Mouse (Mus musculus): ENCODE measurements around the gene Kctd19.
A peak's percentile ranks its signal among the peaks of the same experiment; 100 is the strongest.

Gene Kctd19

DNA sequence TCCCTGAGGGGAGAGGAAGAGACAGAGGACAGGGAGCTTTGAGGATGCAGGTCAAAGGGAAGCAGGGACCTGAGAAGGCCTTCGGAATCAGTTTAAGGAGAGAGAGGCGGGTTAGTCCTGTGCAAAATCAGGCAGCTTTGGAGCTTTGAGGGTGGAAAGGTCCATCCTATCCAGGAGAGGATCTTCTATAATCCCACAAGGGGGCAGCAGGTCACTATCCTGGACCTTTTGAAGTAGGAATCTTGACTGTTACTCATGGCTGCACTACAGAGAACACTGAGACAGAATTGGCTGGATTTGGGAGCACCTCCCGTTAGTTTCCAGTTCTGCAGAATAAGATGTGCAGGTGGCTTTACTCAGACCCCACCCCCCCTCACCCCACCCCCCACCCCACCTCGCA lies 53.7 kb downstream of the Kctd19 start:
- DNase-seq (ENCODE audit: low read depth in 2 of 2, low spot score in 2 of 2): no peak

DNA sequence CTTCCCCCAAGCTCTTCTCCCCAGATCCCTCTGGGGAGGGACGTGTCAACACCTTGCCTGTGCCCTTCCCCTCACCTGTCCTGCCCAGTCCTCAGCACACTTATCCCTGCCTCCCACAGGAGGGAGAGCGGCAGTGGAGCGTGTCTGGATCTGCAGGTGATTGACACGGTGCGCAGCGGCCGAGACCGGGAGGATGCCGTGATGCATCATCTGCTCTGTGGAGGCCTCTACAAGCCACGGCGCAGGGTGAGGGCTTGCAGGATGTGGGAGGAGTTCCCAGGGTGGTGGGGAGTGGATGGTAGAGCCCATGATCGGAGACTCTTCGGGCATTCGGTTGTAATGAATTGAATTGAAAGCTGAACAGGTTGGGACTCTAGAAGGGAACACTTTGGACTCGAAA lies 54.1 kb downstream of the Kctd19 start:
- no peak for DNase-seq (ENCODE audit: low read depth in 2 of 2, low spot score in 2 of 2)

DNA sequence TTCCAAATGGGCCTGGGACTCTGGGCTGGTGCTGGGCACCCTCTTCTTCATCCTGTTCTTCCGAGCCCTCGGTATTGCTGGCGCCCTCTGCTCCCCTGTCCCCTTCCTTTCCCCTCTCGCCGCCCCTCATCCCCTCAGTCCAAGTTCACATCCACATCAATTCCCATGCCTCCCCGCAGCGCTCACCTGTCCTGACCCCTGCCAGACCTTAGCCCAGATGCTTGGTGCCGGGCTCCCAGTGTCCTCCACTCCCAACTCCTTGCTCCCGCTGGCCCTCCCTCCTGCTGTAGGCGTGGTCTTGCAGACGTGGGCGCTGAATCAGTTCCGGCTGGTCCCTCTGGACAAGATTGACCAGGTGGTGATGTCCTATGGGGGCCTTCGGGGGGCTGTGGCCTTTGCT lies 56.6 kb downstream of the Kctd19 start:
- no peak for DNase-seq (ENCODE audit: low read depth in 2 of 2, low spot score in 2 of 2)

DNA sequence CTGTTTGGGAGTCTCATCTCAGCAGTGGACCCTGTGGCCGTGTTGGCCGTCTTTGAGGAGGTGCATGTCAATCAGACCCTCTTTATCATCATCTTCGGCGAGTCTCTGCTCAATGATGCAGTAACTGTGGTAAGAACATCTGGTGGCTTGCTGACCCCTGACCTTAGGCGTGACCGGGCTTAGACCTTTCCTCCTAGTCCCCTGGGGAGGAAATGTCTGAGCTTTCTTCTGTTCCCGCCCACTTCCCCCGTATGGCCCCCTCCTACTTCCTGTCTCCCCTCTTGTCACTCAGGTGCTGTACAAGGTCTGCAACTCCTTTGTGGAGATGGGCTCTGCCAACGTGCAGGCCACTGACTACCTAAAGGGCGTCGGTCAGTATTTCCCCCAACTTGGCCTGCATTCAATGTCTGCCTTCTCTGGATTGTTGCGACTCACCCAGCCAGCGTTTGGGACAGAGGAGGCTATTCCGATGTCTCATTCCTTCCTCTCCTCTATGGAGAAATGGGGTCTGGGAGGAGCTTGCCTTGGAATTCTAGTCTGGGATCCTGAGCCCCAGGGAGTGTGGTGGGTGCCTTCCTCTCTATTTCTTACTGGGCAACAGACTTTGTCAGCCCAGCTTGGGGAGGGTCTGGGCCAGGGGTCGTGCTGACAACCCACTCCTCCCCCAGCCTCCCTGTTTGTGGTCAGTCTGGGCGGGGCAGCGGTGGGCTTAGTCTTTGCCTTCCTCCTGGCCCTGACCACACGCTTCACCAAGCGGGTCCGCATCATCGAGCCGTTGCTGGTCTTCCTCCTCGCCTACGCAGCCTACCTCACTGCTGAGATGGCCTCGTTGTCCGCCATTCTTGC lies 57.9 kb downstream of the Kctd19 start:
- no peak for DNase-seq (ENCODE audit: low read depth in 2 of 2, low spot score in 2 of 2)

DNA sequence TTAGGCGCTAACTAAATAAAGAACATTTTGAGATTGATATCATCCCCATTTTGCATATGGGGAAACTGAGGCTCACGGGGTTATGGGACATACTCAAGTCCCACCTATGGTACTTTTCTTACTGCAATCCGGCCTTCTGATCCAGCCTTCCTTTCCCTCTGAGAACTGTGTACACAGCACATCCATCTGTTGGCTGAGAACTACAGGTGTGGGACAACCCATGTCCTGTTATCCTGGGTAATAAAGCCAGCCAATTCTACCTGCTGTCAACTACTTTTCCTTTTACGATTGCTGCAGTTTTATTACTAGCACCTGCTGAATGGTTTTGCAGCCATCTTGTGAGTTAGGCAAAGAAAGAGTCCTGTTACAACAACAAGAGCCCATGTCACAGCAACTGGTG lies 58.8 kb downstream of the Kctd19 start:
- no peak for DNase-seq (ENCODE audit: low read depth in 2 of 2, low spot score in 2 of 2)

DNA sequence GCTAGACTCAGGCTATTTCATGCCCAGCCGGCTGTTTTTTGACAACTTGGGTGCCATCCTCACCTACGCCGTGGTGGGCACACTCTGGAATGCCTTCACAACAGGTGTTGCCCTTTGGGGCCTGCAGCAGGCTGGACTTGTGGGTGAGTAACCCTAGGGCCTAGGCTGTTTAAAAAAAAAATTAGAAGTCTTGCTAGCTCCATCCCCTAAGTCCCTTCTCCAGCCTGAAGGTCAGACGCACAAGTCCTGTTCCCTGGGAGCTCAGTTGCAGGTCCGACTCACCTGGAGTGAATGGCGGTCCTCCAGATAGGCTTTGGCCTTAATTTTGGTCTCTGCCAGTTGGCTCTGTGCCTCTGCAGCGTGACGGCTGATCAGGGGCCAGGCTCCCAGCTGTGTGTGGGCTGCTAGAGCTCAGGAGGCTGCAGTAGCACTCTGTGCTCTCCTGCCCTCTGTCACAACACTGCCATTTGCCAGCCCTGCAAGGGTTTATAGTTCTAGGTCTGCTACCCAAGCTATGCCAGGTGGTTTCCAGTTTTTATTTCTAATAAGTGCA lies 59.6 kb downstream of the Kctd19 start:
- no peak for DNase-seq (ENCODE audit: low read depth in 2 of 2, low spot score in 2 of 2)

DNA sequence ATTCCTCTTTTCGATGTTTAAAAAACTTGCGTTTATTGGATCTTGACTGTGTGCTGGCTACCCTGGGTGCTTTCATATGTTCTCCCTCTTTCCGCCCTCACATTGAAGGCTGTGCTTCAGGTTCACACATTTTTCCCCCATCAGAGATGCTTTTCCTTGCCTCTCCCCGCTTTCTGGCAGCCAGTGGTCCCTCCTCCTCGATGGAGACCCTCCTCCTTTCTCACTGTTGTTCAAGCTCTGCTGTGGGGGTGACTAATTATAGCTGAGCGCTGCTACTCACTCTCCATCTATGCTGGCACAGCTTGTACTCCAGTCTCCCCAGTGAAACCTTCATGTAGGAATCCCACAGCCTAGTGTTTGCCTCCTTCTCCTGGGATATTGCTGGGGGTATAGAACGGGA lies 63.1 kb downstream of the Kctd19 start:
- DNase-seq (ENCODE audit: low read depth in 2 of 2, low spot score in 2 of 2): no peak

DNA sequence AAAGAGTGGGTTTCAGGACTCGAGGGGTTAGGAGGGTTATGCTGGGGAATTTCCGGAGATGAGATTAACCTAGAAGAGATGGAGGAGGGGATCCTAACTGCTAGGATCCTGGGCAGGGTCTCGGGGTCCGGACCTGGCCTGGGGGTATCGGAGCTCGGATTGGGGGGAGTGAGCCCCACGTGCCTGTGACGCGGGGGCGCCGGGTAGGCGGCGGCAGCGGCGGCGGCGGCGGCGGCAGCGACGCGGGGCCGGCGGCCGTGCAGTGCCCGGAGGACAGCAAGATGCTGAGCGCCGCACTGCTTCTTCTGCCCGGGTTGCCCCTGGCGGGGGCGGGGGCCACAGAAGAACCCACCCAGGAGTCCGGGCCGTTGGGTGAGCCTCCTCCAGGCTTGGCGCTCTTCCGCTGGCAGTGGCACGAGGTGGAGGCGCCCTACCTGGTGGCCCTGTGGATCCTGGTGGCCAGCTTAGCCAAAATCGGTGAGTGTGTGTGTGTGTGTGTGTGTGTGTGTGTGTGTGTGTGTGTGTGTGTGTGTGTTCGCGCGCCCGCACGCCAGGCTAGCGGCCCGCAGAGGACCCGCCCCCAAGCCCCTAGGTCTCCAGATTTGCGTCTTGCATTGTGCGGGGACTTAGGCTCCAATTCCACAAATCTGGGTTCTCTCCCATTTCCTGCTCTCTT lies 64.1 kb downstream of the Kctd19 start:
- peak; percentile 11 to 13 for DNase-seq (ENCODE audit: low read depth in 2 of 2, low spot score in 2 of 2)

DNA sequence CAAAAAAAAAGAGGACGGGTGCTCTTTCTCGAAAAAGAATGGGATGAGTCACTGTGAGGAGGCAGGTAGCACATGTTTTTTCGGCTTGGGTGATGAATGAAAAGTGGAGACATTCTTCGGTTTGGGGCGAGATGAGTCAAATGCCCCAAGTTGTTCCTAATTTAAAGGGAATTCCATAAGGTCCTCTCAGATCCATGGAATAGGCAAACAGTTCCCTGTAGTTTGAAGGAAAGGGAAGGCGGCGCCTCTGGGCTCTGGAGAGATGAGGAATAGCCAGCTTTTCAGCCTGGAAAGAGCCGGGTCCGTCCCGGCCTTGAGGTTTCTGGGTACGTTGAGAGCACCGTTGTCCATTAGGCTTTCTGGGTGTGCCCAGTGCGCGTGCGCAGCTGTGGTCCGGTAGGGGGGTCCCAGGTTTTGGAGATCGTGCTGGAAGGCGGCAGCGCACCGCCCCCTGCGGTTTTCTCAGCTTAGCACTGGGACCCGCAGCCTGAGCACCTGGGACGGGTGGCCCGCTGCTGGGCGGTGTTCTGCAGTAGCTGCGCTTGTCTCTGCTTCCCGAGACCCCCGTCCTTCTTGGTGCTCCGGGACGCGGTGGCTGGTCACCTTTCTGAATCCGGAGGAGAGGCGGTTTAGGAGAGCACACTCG lies 64.7 kb downstream of the Kctd19 start, which contains the start of gene Slc9a5:
Gene Slc9a5, plus strand, starts transcription at position 394 of the 646 bp plus-strand sequence.
- DNase-seq (ENCODE audit: low read depth in 2 of 2, low spot score in 2 of 2): peak; percentile 13 to 27

DNA sequence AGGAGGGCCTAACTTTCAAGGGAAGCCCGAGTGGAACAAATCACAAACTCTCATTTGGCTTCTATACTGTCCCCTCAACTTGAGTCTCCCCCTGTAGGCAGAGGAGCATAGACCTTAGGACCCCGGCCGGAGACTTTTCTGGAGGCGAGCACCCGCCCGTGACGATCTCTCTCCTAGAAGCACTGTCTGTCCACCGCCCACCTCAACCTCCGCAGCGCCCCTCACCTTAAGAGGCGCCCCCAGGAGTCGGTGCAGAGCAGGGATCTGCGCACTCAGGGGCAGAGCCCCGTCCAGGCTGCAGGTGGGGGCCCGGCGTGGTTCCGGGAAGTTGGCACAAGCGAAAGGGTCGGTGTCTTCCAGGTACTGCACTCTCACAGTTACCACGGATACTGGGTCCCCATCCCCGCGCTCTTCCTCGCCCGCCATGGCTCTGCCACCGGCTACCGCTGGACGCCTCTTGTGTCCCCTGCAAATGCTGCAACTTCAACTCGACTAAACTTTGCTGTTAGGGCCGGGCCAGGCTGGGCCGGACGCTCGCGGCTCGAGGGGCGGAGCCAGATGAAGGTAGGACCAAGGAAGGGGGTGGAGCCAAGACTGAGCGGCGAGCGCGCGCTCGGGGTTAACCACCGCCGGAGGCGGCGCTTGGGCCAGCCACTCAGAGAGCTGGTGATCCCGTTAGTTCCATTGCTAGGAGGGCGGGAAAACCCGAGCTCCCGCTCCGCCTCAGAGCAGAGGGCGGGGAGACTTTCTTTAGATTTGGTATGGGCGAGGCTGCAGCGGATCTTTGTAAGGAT lies 65.7 kb downstream of the Kctd19 start, which contains the start of gene Fhod1:
Gene Fhod1, minus strand, starts transcription at position 526 of the 794 bp plus-strand sequence.
- peak; percentile 64 for DNase-seq (ENCODE audit: low read depth in 2 of 2, low spot score in 2 of 2)

DNA sequence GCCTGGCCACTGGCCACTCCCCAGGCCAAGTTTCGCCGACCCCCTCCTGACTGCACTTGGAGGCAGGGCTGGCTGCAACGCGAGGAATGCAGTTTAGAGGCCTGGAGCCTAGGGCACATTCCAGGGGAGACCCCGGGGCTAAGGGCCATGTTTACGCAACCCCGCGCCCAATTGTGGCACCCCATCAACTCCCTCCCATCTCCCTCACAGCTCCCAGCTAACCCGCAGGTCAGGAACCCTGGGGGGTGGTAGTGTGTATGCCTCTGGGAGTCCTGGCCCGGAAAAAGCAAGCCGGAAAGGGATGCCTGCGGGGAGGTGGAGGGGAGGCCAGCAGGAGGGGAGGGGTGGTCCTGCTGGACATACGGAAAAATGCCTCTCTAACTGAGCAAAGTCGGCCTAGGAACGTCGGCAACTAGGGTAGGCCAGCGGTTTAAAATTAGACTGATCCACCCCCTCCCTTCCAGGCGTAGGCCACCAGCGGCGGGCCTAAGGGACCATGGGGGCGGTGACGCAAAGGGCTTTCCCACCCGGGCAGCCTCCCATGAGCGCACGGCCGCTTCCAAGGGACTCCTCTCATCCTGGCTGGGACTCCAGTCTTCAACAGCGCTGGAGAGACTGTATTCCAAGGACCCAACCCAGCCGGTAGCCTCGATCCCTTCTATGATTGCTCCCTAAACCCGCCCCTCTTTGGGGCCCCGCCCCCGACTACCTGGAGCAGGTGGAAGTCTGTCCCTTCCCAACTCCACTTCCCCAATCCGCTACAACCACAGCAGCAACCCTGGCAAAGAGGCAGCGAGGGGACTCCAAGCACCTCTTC lies 66.5 kb downstream of the Kctd19 start:
- no peak for DNase-seq (ENCODE audit: low read depth in 2 of 2, low spot score in 2 of 2)

DNA sequence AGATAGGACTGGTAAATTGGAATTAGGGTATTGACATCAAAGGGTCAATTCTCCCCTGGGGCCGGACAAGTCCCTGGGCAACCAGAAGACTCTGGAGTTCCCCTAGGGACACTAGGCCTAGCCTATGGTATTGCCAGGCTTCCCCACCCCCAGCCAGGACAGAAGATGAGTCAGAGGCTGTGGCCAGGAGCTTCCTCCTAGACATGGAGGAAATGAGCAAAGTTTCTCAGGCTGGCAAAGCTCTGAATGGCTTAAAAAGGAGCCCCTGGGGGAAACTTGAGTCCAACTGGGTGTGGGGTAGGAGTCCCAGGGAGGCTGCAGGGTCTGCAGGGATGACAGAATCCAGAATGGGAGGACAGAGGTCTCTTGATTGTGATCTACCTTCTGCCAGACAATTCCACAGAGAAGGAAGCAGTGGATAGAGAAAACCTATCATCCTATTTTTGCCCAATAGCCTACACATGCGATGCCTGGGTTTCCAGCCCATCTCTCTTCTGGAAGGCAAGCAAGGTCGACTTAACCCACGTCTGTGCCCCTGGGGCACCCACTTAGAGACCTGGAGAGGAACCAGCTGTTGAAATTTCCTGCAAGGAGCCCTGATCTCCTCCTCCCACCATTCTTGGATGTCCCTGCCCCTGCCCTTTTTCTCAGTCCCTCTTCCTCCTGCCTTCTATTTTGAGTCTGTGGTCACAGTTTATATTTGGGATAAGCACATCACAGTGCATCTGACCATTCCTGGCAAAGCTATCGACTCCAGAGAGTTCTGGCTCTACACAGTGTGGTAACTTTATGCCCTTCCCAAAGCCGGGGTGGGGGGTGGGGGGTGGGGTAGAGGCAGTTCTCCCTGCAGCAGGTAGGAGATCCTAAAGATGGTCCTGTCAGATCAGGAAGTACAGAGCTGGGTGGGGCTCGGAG lies 68.0 kb downstream of the Kctd19 start:
- DNase-seq (ENCODE audit: low read depth in 2 of 2, low spot score in 2 of 2): no peak

DNA sequence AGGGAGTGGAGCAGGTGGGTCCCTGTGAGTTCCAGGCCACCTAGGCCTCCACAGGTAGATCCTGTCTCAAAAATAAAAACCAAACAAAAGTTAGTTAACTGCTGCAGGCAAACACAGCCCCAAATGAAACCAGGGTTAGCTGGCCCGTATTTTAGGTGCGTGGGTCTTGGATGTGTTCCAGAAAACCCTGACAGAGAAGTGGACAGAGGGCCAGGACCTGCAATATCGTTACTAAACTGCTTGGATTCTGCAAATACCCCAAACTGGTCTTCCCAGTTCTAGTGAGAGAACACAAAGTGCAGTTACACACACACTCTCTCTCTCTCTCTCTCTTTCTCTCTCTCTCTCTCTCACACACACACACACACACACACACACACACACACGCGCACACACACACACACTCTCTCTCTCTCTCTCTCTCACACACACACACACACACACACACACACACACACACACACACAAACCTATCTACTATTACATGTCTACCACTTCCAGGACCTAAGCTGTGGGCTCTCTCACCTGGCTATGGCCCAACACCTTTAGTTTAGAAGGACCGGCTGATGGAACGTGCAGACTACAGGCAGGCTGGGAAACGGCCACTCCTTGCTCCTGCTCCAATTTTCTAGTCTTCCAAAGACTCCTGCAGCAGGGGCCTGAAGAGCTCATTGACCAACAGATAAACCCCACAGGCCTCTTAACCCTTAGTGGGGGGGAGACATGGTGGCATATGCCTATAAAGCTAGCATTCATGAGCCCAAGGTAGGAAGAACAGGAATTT lies 69.3 kb downstream of the Kctd19 start:
- DNase-seq (ENCODE audit: low read depth in 2 of 2, low spot score in 2 of 2): no peak

DNA sequence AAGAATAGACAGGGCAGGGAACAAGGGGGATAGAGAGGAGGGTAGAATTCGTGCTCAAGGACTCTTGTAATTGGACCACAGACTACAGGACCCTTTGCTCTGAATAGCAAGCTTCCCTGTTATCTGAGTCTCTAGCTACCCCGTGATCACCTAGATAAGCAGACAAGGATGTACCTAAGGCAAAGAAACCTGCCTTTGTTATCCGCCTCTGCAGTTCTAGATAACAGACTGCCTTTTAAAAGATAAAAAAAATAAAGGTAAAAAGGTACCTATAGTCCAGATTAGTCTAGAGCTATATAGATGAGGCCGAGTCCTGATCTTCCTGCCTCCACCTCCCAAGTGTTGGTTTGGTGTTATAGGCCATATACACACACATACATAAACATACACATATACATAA lies 70.5 kb downstream of the Kctd19 start:
- no peak for DNase-seq (ENCODE audit: low read depth in 2 of 2, low spot score in 2 of 2)

DNA sequence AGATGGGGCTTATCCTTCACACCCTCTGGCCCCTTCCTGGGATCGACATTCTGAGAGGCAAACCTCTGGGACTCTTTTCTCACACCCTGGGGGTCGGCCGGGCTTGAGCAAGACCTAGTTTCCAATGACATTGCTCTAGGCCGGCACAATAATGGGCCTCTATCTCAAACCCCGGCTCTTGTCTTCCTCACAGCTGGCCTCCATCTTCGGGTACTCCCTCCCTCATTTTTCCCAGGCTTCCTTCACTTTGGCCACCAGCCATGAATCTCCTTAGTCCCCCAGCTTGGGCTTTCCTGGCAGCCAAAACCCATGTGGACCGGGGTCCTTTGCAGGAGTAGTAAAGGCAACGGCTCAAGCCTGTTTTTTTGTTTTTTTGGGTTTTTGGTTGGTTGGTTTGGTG lies 71.9 kb downstream of the Kctd19 start:
- no peak for DNase-seq (ENCODE audit: low read depth in 2 of 2, low spot score in 2 of 2)

DNA sequence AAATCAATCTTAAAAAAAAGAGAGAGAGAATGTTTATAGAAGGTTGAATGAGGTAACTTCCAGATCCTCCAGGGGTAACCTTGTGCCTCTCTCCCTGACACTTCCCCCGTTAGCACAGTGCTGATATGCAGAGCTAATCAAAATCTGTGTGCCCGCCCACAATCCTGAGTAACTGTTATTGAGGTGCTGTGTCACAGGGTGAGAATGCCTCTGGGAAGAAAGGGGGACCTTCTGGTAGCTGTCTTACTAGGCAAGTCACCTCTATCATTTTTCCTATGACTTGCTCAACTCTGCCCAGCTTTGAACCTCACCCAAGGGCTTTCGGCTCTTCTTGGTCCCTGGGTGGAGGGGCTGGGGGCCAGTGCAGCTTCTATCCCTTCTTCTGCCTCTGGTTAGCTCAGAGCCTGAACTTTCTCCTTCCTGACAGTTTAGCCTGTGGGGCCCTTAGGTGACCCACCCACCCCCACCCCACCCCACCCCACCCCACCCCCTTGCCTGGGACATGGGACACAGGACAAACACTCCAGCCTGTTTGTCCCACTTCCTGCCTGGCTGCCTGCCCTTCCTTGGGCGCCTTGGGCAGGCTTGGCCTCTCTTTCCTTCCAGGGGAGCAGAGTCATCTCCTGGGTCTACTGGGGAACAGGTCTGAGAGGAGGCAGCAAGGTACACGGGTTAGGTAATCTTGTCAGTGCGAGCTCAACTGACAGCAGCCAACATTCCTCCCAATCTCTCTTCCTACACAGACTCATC lies 73.2 kb downstream of the Kctd19 start:
- no peak for DNase-seq (ENCODE audit: low read depth in 2 of 2, low spot score in 2 of 2)

DNA sequence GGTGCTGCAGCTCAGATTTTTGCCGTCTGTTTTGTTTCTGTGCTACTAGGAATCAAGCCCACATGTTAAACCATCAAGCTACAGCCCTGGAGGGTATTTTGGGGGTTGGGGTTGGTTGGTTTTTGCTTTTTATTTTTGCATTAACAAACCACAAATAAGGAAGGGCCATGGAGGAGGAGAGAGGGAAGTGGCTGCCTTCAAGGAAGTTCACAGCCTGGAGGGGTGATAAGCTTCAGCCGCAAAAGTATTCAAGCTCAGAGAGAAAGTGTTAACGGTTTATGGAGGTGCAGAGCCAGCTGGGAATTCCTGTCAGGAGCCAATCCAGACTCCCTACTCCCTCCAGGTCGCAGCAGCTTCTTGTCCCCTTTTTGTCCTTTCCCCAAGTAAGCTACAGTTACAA lies 74.3 kb downstream of the Kctd19 start:
- no peak for DNase-seq (ENCODE audit: low read depth in 2 of 2, low spot score in 2 of 2)

Measured in CD8-positive naive resting alpha-beta T cell, adult 2 months (primary cell).